Mouse (Mus musculus) ES-E14 (cell line): Measurements from ENCODE around the gene Scrt2. TPM values are rescaled to one million over a fixed set of nuclear protein-coding genes. Genes with fewer than 3 reads are reported as not detected.

Experiments used
- DNase-seq: peaks from one replicate; pipeline ENCODE4 v3.0.0-alpha.2; 2013; ENCODE audit warnings: low read depth, low spot score
- H3K27ac ChIP-seq: 2 replicates; pipeline ENCODE4 v1.5.1; 2012; ENCODE audit warnings: low read depth, mild to moderate bottlenecking, low read length, moderate library complexity, mixed read lengths; ENCODE audit not compliant: poor library complexity, insufficient read depth, severe bottlenecking
- H3K36me3 ChIP-seq: 2 replicates; pipeline ENCODE4 v1.6.1; 2012; ENCODE audit warnings: mild to moderate bottlenecking, low read length, moderate library complexity, mixed read lengths; ENCODE audit not compliant: control insufficient read depth, poor library complexity, insufficient read depth, severe bottlenecking
- H3K4me1 ChIP-seq, 2 experiments: fragments of 150-350 bp in 1 of 2; sonication (generic) in 1 of 2; 2 replicates each; pipeline ENCODE4 v1.6.1; 2012; ENCODE audit warnings: low read length in 2 of 2, mild to moderate bottlenecking in 1 of 2, mixed read lengths in 1 of 2; ENCODE audit not compliant: control insufficient read depth in 2 of 2, insufficient read depth in 2 of 2, poor library complexity in 1 of 2
- H3K4me3 ChIP-seq, 2 experiments: fragments of 150-350 bp in 1 of 2; sonication (generic) in 1 of 2; 2 replicates each; pipeline ENCODE4 v1.5.1; 2012; ENCODE audit warnings: low read length in 2 of 2, low read depth in 1 of 2, mild to moderate bottlenecking in 1 of 2, mixed read lengths in 1 of 2; ENCODE audit not compliant: insufficient read depth in 1 of 2, poor library complexity in 1 of 2, severe bottlenecking in 1 of 2
- H3K9ac ChIP-seq: 2 replicates; pipeline ENCODE4 v1.6.1; 2012; ENCODE audit warnings: low read depth, mild to moderate bottlenecking, low read length, mixed read lengths; ENCODE audit not compliant: poor library complexity, insufficient read depth, severe bottlenecking
- H3K9me3 ChIP-seq: fragments of 150-350 bp; sonication (generic); 2 replicates; pipeline ENCODE4 v1.6.1; 2012; ENCODE audit warnings: low read depth, mild to moderate bottlenecking, low read length; ENCODE audit not compliant: control insufficient read depth, insufficient read depth
- CHD2 ChIP-seq: IDR thresholded peaks from 2 replicates; pipeline ENCODE4 v1.6.1; 2014; ENCODE audit warnings: mild to moderate bottlenecking, low read depth, low read length, inconsistent platforms
- HCFC1 ChIP-seq: IDR thresholded peaks from 2 replicates; pipeline ENCODE4 v1.6.1; 2012; ENCODE audit warnings: low read length, inconsistent platforms, borderline replicate concordance; ENCODE audit not compliant: insufficient read depth
- MAFK ChIP-seq: IDR thresholded peaks from 2 replicates; pipeline ENCODE4 v1.6.1; 2014; ENCODE audit warnings: mild to moderate bottlenecking, low read depth, low read length, inconsistent platforms; ENCODE audit not compliant: insufficient read depth
- ZC3H11A ChIP-seq: IDR thresholded peaks from 2 replicates; pipeline ENCODE4 v1.6.1; 2012; ENCODE audit warnings: low read depth, mild to moderate bottlenecking, inconsistent platforms, low read length, borderline replicate concordance
- ZNF384 ChIP-seq: IDR thresholded peaks from 2 replicates; pipeline ENCODE4 v1.6.1; 2012; ENCODE audit warnings: low read depth, low read length, inconsistent platforms
- in situ Hi-C, 2 experiments: fragments of 600-800 bp; cut with MboI; formaldehyde crosslinking; loops; one replicate each; pipeline ENCODE4 v1.15.1; 2025; ENCODE audit warnings: low sequenced_read_pairs in 2 of 2, inconsistent platforms in 1 of 2; ENCODE audit not compliant: unreplicated experiment in 2 of 2
- total RNA-seq: library from RNA; depleted of rRNA; stranded (reverse); fragments of 300-350 nt; gene quantifications from 2 replicates; pipeline ENCODE4 v1.2.3, GENCODE M21; 2012; rRNA removed

The Scrt2 gene
- 0.04 and 0.37 TPM in 2 replicates for total RNA-seq

- peaks cover 2 to 5% of the 10 kb centered on the region in 2 experiments; a peak in 2 of 4 replicates for H3K4me1 ChIP-seq
- H3K4me3 ChIP-seq, result peak within 1 kb of the TSS; percentile 67 to 81
- no peaks in the 10 kb centered on the region for H3K36me3 ChIP-seq
- TF ChIP-seq MAFK (no peak), ZC3H11A (no peak), ZNF384 (no peak), CHD2 (no peak), HCFC1 (no peak)
- no peaks in the 10 kb centered on the region for H3K9me3 ChIP-seq
- no peak for DNase-seq
- H3K9ac ChIP-seq, result 0 out of 2 replicates have a peak within 1 kb of the TSS, but pooled peaks have one; percentile 16
- in situ Hi-C loops, result no loop called here
- no peak within 1 kb of the TSS for H3K27ac ChIP-seq
Observed at GRCm38 (mm10) chr2:152080685-152081541, at the start of gene Scrt2. Gene Scrt2 (plus strand): TSS chr2:152081529.

- TF ChIP-seq HCFC1 (no peak), CHD2 (no peak), ZNF384 (no peak), ZC3H11A (no peak), MAFK (no peak)
- in situ Hi-C loops, result no loop called here
Observed at GRCm38 (mm10) chr2:152040101-152040500, 41.2 kb upstream of the Scrt2 start.

GRCm38 (mm10) chr2:152047116-152048002 lies 34.0 kb upstream of the Scrt2 start:
- Histone ChIP-seq H3K4me3 (peak overlapping the region in 1 of 2 experiments; percentile 63; a peak in 3 of 4 replicates), H3K36me3 (no peaks in the 10 kb centered on the region), H3K9me3 (no peaks in the 10 kb centered on the region), H3K4me1 (peaks cover 5 to 17% of the 10 kb centered on the region in 2 experiments; a peak in 3 of 4 replicates), H3K9ac (no peak overlapping the region), H3K27ac (no peak overlapping the region)
- DNase-seq, result no peak
- in situ Hi-C loops, result no loop called here
- TF ChIP-seq ZNF384 (no peak), CHD2 (no peak), ZC3H11A (no peak), HCFC1 (no peak), MAFK (no peak)

More at GRCm38 (mm10) chr2:152040101-152040500, 41.2 kb upstream of the Scrt2 start:
- Histone ChIP-seq H3K9me3 (no peaks in the 10 kb centered on the region), H3K36me3 (no peaks in the 10 kb centered on the region), H3K9ac (no peak overlapping the region), H3K4me3 (no peak overlapping the region), H3K27ac (no peak overlapping the region), H3K4me1 (peaks cover 0 to 5% of the 10 kb centered on the region in 2 experiments; a peak in 1 of 4 replicates)
- DNase-seq, result no peak

- Histone ChIP-seq H3K36me3 (no peaks in the 10 kb centered on the region), H3K27ac (no peak overlapping the region), H3K9me3 (no peaks in the 10 kb centered on the region), H3K4me3 (peak overlapping the region; percentile 60 to 63), H3K9ac (peak overlapping the region; percentile 32), H3K4me1 (peaks cover 5 to 17% of the 10 kb centered on the region in 2 experiments; a peak in 3 of 4 replicates)
- TF ChIP-seq HCFC1 (no peak), ZC3H11A (no peak), CHD2 (no peak), MAFK (no peak), ZNF384 (no peak)
- in situ Hi-C loops, result no loop called here
- no peak for DNase-seq
Observed at GRCm38 (mm10) chr2:152048003-152048980, 33.0 kb upstream of the Scrt2 start.
